ENCODE assay signal across 11 mouse cellular contexts in the genomic region with DNA sequence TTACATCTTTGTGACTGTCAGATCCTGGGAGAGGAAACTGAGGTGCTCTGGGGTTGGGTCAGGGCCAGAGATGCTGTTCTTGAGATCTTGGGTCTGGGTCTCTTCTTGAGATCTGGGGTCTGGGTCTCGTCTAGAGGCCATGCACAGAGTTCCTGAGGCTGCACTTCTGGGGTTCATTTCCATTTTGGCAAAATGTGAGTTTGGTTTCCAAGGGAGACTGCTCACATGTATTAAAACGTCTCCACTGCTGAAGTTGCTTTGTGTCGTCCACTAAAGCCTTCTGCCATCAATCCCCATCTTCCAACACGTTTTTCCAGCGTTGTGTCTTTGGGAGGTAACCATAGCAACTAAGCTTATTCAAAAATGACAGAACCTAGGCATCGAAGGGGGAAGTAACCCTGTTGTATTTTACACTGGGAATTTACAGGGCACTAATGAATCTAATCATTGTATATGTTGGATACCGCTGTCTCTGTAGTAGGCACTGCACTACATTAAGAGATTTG. TPM values are rescaled to one million over a fixed set of nuclear protein-coding genes. Genes with fewer than 3 reads are reported as not detected.
DNase-seq lines count a peak whose midpoint lies in the region; ATAC-seq and TF ChIP-seq lines count a peak whose summit lies in the region.
"Had no signal": no experiment of that assay in that cellular context is flagged by ENCODE, and none has a peak within 500 bp of the region (broad histone marks: within the 10 kb centered on the region; RNA-seq: fewer than 3 reads in every experiment).

No protein-coding gene starts in this region.

- TF ChIP-seq POLR2A in brain, embryonic 14.5 days (IDR thresholded peaks at IDR 0.05; ENCODE audit: borderline replicate concordance, extremely low read depth, insufficient read depth, insufficient read length, poor library complexity, severe bottlenecking), result no peak

- 0 out of 2 replicates have a peak, but pooled peaks cover 2% of the 10 kb centered on the region for H3K4me1 ChIP-seq in heart, embryonic 15.5 days (replicated peaks)
- peaks cover 21% of the 10 kb centered on the region for H3K4me1 ChIP-seq in forebrain, embryonic 13.5 days

- H3K27me3 ChIP-seq in heart, embryonic 15.5 days, result no peaks in the 10 kb centered on the region; the same call in 1 of the 2 replicates
- H3K27me3 ChIP-seq in forebrain, embryonic 13.5 days, result no peaks in the 10 kb centered on the region

- peak overlapping the region; percentile 9; the same call in 1 of the 2 replicates for H3K27ac ChIP-seq in heart, embryonic 15.5 days
- H3K27ac ChIP-seq in forebrain, embryonic 13.5 days, result peak overlapping the region; percentile 65

- H3K4me2 ChIP-seq in heart, embryonic 15.5 days, result no peak overlapping the region
- H3K4me2 ChIP-seq in forebrain, embryonic 13.5 days, result peak overlapping the region; percentile 2; the same call in 1 of the 2 replicates

- no peaks in the 10 kb centered on the region for H3K36me3 ChIP-seq in heart, embryonic 15.5 days
- no peaks in the 10 kb centered on the region for H3K36me3 ChIP-seq in forebrain, embryonic 13.5 days (ENCODE audit: poor library complexity, severe bottlenecking)

- WGBS in heart, embryonic 15.5 days, result 47% methylated on average over 7 of the region's 7 CpGs
- 3% methylated on average over 7 of the region's 7 CpGs for WGBS in forebrain, embryonic 13.5 days

- no peak for ATAC-seq in heart, embryonic 15.5 days (replicated peaks; ENCODE audit: insufficient number of reproducible peaks, insufficient read depth, low FRiP score, low read depth)
- ATAC-seq in forebrain, embryonic 13.5 days, result peak; percentile 66
- ATAC-seq: CD4-positive, CD25-positive, alpha-beta regulatory T cell, adult 4 months had no signal

- TF ChIP-seq CTCF in brain, embryonic 14.5 days (IDR thresholded peaks at IDR 0.05; ENCODE audit: borderline replicate concordance, extremely low read depth, insufficient read depth, insufficient read length), result no peak

- no peak for DNase-seq in heart, adult 18-20 months
- DNase-seq in brain, embryonic 14.5 days (ENCODE audit: low read depth), result peak; percentile 87
- DNase-seq in mesoderm, embryonic 11.5 days (ENCODE audit: low read depth, low spot score), result peak; percentile 57
- no peak for DNase-seq in gastrocnemius, postnatal 14 days
- no peak for DNase-seq in testis, postnatal 10 days (ENCODE audit: low spot score)
- no peak for DNase-seq in gastrocnemius, adult 18-20 months (ENCODE audit: low spot score)

- intact Hi-C loops in gastrocnemius, postnatal 14 days (cut with DNase I; ENCODE audit: low total_unique reads), result loop anchor here (5.0 kb wide), 1 partner anchor 683 kb away; no protein-coding TSS in a partner anchor

- H3K4me3 ChIP-seq in heart, embryonic 15.5 days, result no peak overlapping the region
- H3K4me3 ChIP-seq in forebrain, embryonic 13.5 days, result no peak overlapping the region

- no peaks in the 10 kb centered on the region for H3K9me3 ChIP-seq in heart, embryonic 15.5 days (replicated peaks)
- no peaks in the 10 kb centered on the region for H3K9me3 ChIP-seq in forebrain, embryonic 13.5 days (replicated peaks)

- no peak overlapping the region for H3K9ac ChIP-seq in heart, embryonic 15.5 days
- H3K9ac ChIP-seq in forebrain, embryonic 13.5 days, result peak overlapping the region; percentile 12; the same call in 1 of the 2 replicates

RNA-seq across cellular contexts. Expression of a gene that starts 5.1 kb away (rescaled TPM):
- 0.09 and 0.10 TPM in 2 replicates for polyA plus RNA-seq in heart, embryonic 15.5 days (2015; fragmentation: Nextera tagmentation; extraction: Ambion mirVana)
- not detected for total RNA-seq in heart, adult 18-20 months (2021)
- polyA plus RNA-seq in brain, embryonic 14.5 days (2012; rRNA removed), result 0.08 TPM in 2 replicates
- polyA plus RNA-seq in forebrain, embryonic 13.5 days (2015; fragmentation: Nextera tagmentation; extraction: Ambion mirVana), result 0.23 and 0.27 TPM in 2 replicates
- total RNA-seq in gastrocnemius, postnatal 14 days (2021), result not detected
- total RNA-seq in gastrocnemius, adult 18-20 months (2021), result not detected
- polyA plus RNA-seq: CD4-positive, CD25-positive, alpha-beta regulatory T cell, adult 4 months; gonadal fat pad, adult 2 months; liver, embryonic 16.5 days had no signal

RNA-seq across cellular contexts. Expression of a gene that starts 33.5 kb away (rescaled TPM):
- polyA plus RNA-seq in heart, embryonic 15.5 days (2015; fragmentation: Nextera tagmentation; extraction: Ambion mirVana), result 45.3 and 46.0 TPM in 2 replicates
- 10 to 100 TPM; 28.6 to 40.6 TPM for total RNA-seq in heart, adult 18-20 months (2021)
- 17.1 TPM in 2 replicates for polyA plus RNA-seq in brain, embryonic 14.5 days (2012; rRNA removed)
- 43.3 and 50.8 TPM in 2 replicates for polyA plus RNA-seq in forebrain, embryonic 13.5 days (2015; fragmentation: Nextera tagmentation; extraction: Ambion mirVana)
- total RNA-seq in gastrocnemius, postnatal 14 days (2021), result 10 to 100 TPM; 12.5 to 17.2 TPM
- 10 to 100 TPM; 20.1 to 21.3 TPM for total RNA-seq in gastrocnemius, adult 18-20 months (2021)

RNA-seq across cellular contexts. Expression of a gene that starts 33.8 kb away (rescaled TPM):
- 0.10 TPM in 1 of 2 replicates, not detected in the other for polyA plus RNA-seq in heart, embryonic 15.5 days (2015; fragmentation: Nextera tagmentation; extraction: Ambion mirVana)
- total RNA-seq in heart, adult 18-20 months (2021), result under 1 TPM in 1 of 2 experiments, not detected in 1; 0.21 TPM
- polyA plus RNA-seq in brain, embryonic 14.5 days (2012; rRNA removed), result 0.20 and 0.53 TPM in 2 replicates
- 0.22 and 0.57 TPM in 2 replicates for polyA plus RNA-seq in forebrain, embryonic 13.5 days (2015; fragmentation: Nextera tagmentation; extraction: Ambion mirVana)
- not detected for total RNA-seq in gastrocnemius, postnatal 14 days (2021)
- total RNA-seq in gastrocnemius, adult 18-20 months (2021), result not detected
- polyA plus RNA-seq: CD4-positive, CD25-positive, alpha-beta regulatory T cell, adult 4 months; liver, embryonic 16.5 days had no signal

Comparison
In these comparisons a context has a peak if more than half of its experiments do, and no peak if none do; other contexts are left out.
1. DNase-seq: peak in brain, embryonic 14.5 days (single experiment) and mesoderm, embryonic 11.5 days (single experiment); none in heart, adult 18-20 months (0 of 2), gastrocnemius, postnatal 14 days (single experiment), testis, postnatal 10 days (single experiment) and gastrocnemius, adult 18-20 months (single experiment).